Mouse (Mus musculus) embryonic fibroblast, embryonic 13.5 days (primary cell): ENCODE results near the gene Dtymk.

Experiments
- CTCF ChIP-seq: IDR thresholded peaks from 2 replicates; pipeline ENCODE4 v1.5.1; 2011; ENCODE audit warnings: mild to moderate bottlenecking, control low read depth, low read length, moderate library complexity, borderline replicate concordance; ENCODE audit not compliant: insufficient read depth
- POLR2A ChIP-seq: IDR thresholded peaks from 2 replicates; pipeline ENCODE4 v1.6.1; 2011; ENCODE audit warnings: low read depth, mild to moderate bottlenecking, control low read depth, low read length, moderate library complexity

DNA sequence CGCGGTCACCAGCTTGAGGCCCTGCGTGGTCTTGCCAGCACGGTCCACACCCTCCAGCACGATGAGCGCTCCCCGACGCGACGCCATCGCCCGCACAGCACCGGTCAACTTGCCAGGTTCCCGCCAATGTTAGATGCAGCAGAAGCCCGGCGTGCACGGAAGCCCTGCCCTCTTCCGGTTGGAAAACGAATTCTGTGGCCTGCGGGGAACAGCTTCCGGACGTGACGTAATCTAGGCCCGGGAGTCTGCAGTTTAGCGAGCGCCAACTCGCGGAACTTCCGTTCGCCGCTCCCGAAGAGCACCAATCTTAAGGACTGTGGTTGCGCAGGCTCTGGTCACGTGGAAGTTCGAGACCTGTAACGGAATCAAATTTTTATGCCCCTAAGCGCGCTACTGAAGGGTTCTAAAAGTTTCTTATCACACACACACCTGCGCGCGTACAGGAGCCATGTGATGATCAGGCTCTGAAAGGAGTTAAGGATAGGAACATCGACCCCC, at the start of gene Dtymk:
- TF ChIP-seq POLR2A: peak; percentile 69
- TF ChIP-seq CTCF: no peak
